In the genomic region with DNA sequence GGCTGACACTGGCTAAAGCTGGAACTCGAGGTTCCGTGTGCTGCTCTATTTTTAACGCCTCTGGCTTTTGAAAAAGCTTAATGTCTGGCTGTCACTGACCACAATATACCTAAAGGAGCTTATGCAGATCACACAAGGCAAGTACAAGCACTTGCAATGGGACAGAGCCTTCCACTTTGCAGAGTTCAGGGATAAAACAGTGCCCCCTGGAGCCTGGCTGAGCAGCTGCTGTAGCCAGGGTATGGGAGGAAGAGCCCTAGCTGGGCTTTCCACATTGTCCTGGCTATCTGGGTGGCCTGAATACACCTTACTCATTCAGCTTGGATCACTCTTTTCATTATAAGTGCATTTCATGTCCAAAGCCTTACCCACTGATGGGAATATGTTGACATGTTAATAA, we compare ENCODE assay signal across 11 mouse cellular contexts. TPM values are rescaled to one million over a fixed set of nuclear protein-coding genes. Genes with fewer than 3 reads are reported as not detected.
DNase-seq lines count a peak whose midpoint lies in the region; ATAC-seq and TF ChIP-seq lines count a peak whose summit lies in the region.
"Had no signal": no experiment of that assay in that cellular context is flagged by ENCODE, and none has a peak within 500 bp of the region (broad histone marks: within the 10 kb centered on the region; RNA-seq: fewer than 3 reads in every experiment).

No protein-coding gene starts in this region.

- intact Hi-C loops in gastrocnemius, postnatal 14 days (cut with DNase I; ENCODE audit: low total_unique reads), result no loop called here

- 76% methylated on average over 3 of the region's 3 CpGs for whole genome bisulfite sequencing in forebrain, embryonic 13.5 days

- H3K4me3 ChIP-seq in layer of hippocampus, adult 2 months, result no peak overlapping the region
- no peak overlapping the region for H3K4me3 ChIP-seq in forebrain, embryonic 13.5 days
- H3K4me3 ChIP-seq: hindbrain, embryonic 12.5 days had no signal

- no peaks in the 10 kb centered on the region for H3K4me1 ChIP-seq in forebrain, embryonic 13.5 days
- H3K4me1 ChIP-seq: hindbrain, embryonic 12.5 days had no signal

- no peak overlapping the region for H3K4me2 ChIP-seq in forebrain, embryonic 13.5 days
- H3K4me2 ChIP-seq: hindbrain, embryonic 12.5 days had no signal

- peak; percentile 44 to 74 for DNase-seq in adrenal gland, adult (ENCODE audit: inconsistent age in 2 of 2, low spot score in 1 of 2)
- no peak for DNase-seq in adrenal gland, postnatal 4 days (ENCODE audit: low spot score in 2 of 2)
- no peak for DNase-seq in layer of hippocampus, adult 2 months (ENCODE audit: low spot score in 2 of 2)
- DNase-seq in layer of hippocampus, postnatal 36 days, result no peak
- DNase-seq in brain, adult 2 months (ENCODE audit: low read depth, low spot score), result peak; percentile 49
- no peak for DNase-seq in gastrocnemius, postnatal 14 days
- DNase-seq: B cell, adult 2 months; cerebellum, adult 9-10 months had no signal

- no peaks in the 10 kb centered on the region for H3K27me3 ChIP-seq in forebrain, embryonic 13.5 days
- H3K27me3 ChIP-seq: hindbrain, embryonic 12.5 days had no signal

- peak; percentile 72 for TF ChIP-seq CTCF in layer of hippocampus, adult 2 months (conservative IDR thresholded peaks at IDR 0.05)

- no peak overlapping the region for H3K27ac ChIP-seq in layer of hippocampus, adult 2 months
- H3K27ac ChIP-seq in forebrain, embryonic 13.5 days, result no peak overlapping the region
- H3K27ac ChIP-seq: hindbrain, embryonic 12.5 days had no signal

- peak; percentile 45; the same call in 1 of the 2 replicates for ATAC-seq in megakaryocyte, adult 5-6 weeks (ENCODE audit: poor library complexity, severe bottlenecking)
- no peak for ATAC-seq in forebrain, embryonic 13.5 days

- no peak overlapping the region for H3K9ac ChIP-seq in forebrain, embryonic 13.5 days
- H3K9ac ChIP-seq: hindbrain, embryonic 12.5 days had no signal

- peaks cover 74% of the 10 kb centered on the region for H3K36me3 ChIP-seq in forebrain, embryonic 13.5 days (ENCODE audit: poor library complexity, severe bottlenecking)

- H3K9me3 ChIP-seq in forebrain, embryonic 13.5 days (replicated peaks), result no peaks in the 10 kb centered on the region
- H3K9me3 ChIP-seq: hindbrain, embryonic 12.5 days had no signal

RNA-seq across cellular contexts. Expression of gene Urb1, which starts 8.3 kb away (rescaled TPM):
- total RNA-seq in adrenal gland, postnatal 4 days (2021), result 10 to 100 TPM; 14.9 to 18.7 TPM
- 10 to 100 TPM; 17.3 to 18.8 TPM for total RNA-seq in layer of hippocampus, adult 2 months (2021)
- 10 to 100 TPM; 12.4 to 14.2 TPM for total RNA-seq in layer of hippocampus, postnatal 36 days (2021)
- total RNA-seq in megakaryocyte, adult 5-6 weeks (2015), result 3.6 and 5.9 TPM in 2 replicates
- total RNA-seq in megakaryocyte, adult 5-6 weeks (2017), result 3.6 and 5.0 TPM in 2 replicates
- total RNA-seq in gastrocnemius, postnatal 14 days (2021), result 1 to 10 TPM; 5.1 to 5.7 TPM
- polyA plus RNA-seq in forebrain, embryonic 13.5 days (2015; fragmentation: Nextera tagmentation; extraction: Ambion mirVana), result 8.8 and 9.7 TPM in 2 replicates

RNA-seq across cellular contexts. Expression of gene Eva1c, which starts 24.6 kb away (rescaled TPM):
- total RNA-seq in adrenal gland, postnatal 4 days (2021), result 1 to 10 TPM; 5.1 to 5.8 TPM
- 1 to 10 TPM; 2.2 to 2.9 TPM for total RNA-seq in layer of hippocampus, adult 2 months (2021)
- 1 to 10 TPM; 1.3 to 2.1 TPM for total RNA-seq in layer of hippocampus, postnatal 36 days (2021)
- not detected in 2 replicates for total RNA-seq in megakaryocyte, adult 5-6 weeks (2015)
- not detected in 2 replicates for total RNA-seq in megakaryocyte, adult 5-6 weeks (2017)
- under 1 TPM; 0.27 to 0.43 TPM for total RNA-seq in gastrocnemius, postnatal 14 days (2021)
- polyA plus RNA-seq in forebrain, embryonic 13.5 days (2015; fragmentation: Nextera tagmentation; extraction: Ambion mirVana), result 4.3 and 5.2 TPM in 2 replicates

Comparison
In these comparisons a context has a peak if more than half of its experiments do, and no peak if none do; other contexts are left out.
1. DNase-seq: peak in adrenal gland, adult (2 of 2) and brain, adult 2 months (single experiment); none in adrenal gland, postnatal 4 days (0 of 2), layer of hippocampus, adult 2 months (0 of 2), layer of hippocampus, postnatal 36 days (0 of 2) and gastrocnemius, postnatal 14 days (single experiment).